Mouse (Mus musculus) C2C12 (cell line): ENCODE measurements around the gene Pusl1. TPM values are rescaled to one million over a fixed set of nuclear protein-coding genes. Genes with fewer than 3 reads are reported as not detected.
A peak's percentile ranks its signal among the peaks of the same experiment; 100 is the strongest.

Source experiments
- H3K27me3 ChIP-seq: one replicate; pipeline ENCODE4 v1.6.1; 2011; ENCODE audit not compliant: control insufficient read depth, insufficient read depth, insufficient read length
- H3K36me3 ChIP-seq: one replicate; pipeline ENCODE4 v1.6.1; 2011; ENCODE audit not compliant: control insufficient read depth, insufficient read depth
- H3K4me3 ChIP-seq: one replicate; pipeline ENCODE4 v1.5.1; 2011; ENCODE audit warnings: mild to moderate bottlenecking, control low read depth; ENCODE audit not compliant: poor library complexity, insufficient read depth, severe bottlenecking
- H3K79me2 ChIP-seq: one replicate; pipeline ENCODE4 v1.6.1; 2011; ENCODE audit not compliant: control insufficient read depth, insufficient read depth
- H3K79me3 ChIP-seq: one replicate; pipeline ENCODE4 v1.6.1; 2011; ENCODE audit warnings: low read depth, control low read depth
- H3ac ChIP-seq: one replicate; pipeline ENCODE3; 2011; ENCODE audit warnings: low read depth; ENCODE audit not compliant: control insufficient read depth, insufficient read length
- CEBPB ChIP-seq: IDR thresholded peaks from one replicate; pipeline ENCODE4 v1.6.1; 2011; ENCODE audit warnings: low read depth, mild to moderate bottlenecking, control low read depth, moderate library complexity
- CTCF ChIP-seq: IDR thresholded peaks from one replicate; pipeline ENCODE4 v1.5.1; 2011; ENCODE audit not compliant: control insufficient read depth, insufficient read depth, insufficient read length
- FOSL1 ChIP-seq: IDR thresholded peaks from one replicate; pipeline ENCODE4 v1.8.0; 2011; ENCODE audit warnings: mild to moderate bottlenecking, low read length; ENCODE audit not compliant: poor library complexity, insufficient read depth, severe bottlenecking
- MAX ChIP-seq: IDR thresholded peaks from one replicate; pipeline ENCODE4 v1.6.1; 2011; ENCODE audit warnings: mild to moderate bottlenecking, control low read depth
- MYOD1 ChIP-seq: IDR thresholded peaks from one replicate; pipeline ENCODE4 v1.6.1; 2011; ENCODE audit warnings: low read depth; ENCODE audit not compliant: control insufficient read depth, insufficient read length
- MYOG ChIP-seq: IDR thresholded peaks from one replicate; pipeline ENCODE4 v1.6.1; 2011; ENCODE audit not compliant: control insufficient read depth, insufficient read length; ENCODE audit errors: extremely low read depth
- USF1 ChIP-seq: IDR thresholded peaks from one replicate; pipeline ENCODE4 v1.6.1; 2011; ENCODE audit warnings: low read depth, mild to moderate bottlenecking, control low read depth, moderate library complexity
- long read RNA-seq, 2 experiments: library from polyadenylated mRNA; unstranded; transcript quantifications; one replicate each; pipeline ENCODE4 v2.0.0; 2019 to 2020
- polyA plus RNA-seq: library from polyadenylated mRNA; unstranded; fragments of >200 nt; fragmentation: generic; extraction: Trizol; gene quantifications from one replicate; pipeline ENCODE4 v1.2.1, GENCODE M21; 2012; ENCODE audit warnings: missing spikeins

Gene Pusl1
- 30.7 TPM for polyA plus RNA-seq
- long read RNA-seq, experiment 1, partial matches to known transcripts = 0 of 2 reads
- long read RNA-seq, experiment 1, other reads (novel, unspliced or antisense) = 2 of 2 reads
- long read RNA-seq, experiment 2, partial matches to known transcripts = 12 of 22 reads
- long read RNA-seq, experiment 2, other reads (novel, unspliced or antisense) = 9 of 22 reads

DNA sequence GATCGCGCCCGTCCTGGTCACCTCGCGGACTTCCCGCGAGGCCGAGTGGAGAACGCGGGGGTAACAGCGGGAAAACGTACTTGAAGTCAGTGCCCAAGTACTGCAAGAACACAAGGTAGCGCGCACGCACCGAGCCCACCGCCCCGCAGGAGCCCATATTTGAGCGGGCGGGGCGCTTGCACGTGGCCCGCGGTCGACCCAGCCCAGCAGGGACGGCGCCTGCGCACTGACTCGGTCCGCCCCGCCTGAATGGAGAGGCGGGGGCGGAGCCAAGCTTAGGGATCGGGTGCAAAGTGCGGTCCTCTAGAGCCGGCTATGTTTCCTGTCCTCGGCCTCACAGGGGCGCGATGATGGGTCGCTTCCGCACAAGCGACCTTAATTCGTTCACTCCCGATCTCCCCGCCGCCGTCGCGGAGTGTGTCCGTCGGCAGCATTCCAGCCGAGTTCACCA is at the start of gene Pusl1, which contains the start of gene Acap3:
Pusl1 (minus strand) TSS at position 231 of the 451 bp plus-strand sequence.
Acap3 (plus strand) TSS at position 272 of the 451 bp plus-strand sequence.
- H3K36me3 ChIP-seq = peaks cover 35% of the 10 kb centered on the region
- H3ac ChIP-seq = peak within 1 kb of the TSS; percentile 93
- peaks cover 41% of the 10 kb centered on the region for H3K79me3 ChIP-seq
- no peak for TF ChIP-seq FOSL1
- peak; percentile 74 for TF ChIP-seq MAX
- no peak for TF ChIP-seq CTCF
- TF ChIP-seq USF1 = peak; percentile 46
- peaks cover 70% of the 10 kb centered on the region for H3K79me2 ChIP-seq
- H3K4me3 ChIP-seq = peak within 1 kb of the TSS; percentile 85
- H3K27me3 ChIP-seq = no peaks in the 10 kb centered on the region

DNA sequence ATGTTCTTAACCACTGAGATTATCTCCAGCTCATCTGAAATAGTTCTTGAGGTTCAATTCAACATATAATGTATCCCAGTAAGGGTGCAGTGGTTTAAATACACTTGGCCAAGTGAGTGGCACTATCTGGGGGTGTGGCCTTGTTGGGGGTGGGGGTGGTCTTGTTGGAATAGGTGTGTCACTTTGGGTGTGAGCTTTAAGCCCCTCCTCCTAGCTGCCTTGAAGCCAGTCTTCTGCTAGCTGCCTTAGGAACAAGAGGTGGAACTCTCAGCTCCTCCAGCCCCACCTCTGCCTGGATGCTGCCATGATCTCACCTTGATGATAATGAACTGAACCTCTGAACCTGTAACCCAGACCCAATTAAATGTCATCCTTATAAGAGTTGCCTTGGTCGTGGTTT is 40.5 kb upstream of the Pusl1 start:
- Histone ChIP-seq H3K79me2 (no peaks in the 10 kb centered on the region), H3ac (no peak overlapping the region), H3K27me3 (peaks cover 6% of the 10 kb centered on the region), H3K36me3 (no peaks in the 10 kb centered on the region), H3K79me3 (no peaks in the 10 kb centered on the region), H3K4me3 (no peak overlapping the region)
- TF ChIP-seq MAX (no peak), MYOG (no peak), FOSL1 (no peak), CEBPB (no peak), CTCF (no peak)

DNA sequence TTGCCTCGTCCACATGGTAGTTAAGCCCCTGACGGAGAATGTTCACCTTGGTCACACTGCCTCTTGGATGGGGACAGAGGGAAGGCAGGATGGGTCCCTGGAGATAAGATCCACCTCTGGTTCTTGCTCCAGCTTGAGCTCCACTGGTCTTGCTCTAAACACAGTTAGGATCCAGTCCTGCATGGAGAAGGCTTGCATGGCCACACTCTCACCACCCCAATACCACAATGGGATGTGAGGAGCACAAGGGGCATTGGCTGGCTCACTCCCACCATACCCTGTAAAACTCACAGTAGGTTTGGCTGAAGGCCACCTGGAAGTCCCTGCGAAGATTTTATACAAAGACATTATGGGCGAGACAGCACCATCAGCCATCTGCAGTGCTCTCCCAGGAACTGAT is 17.2 kb upstream of the Pusl1 start:
- TF ChIP-seq MAX (no peak), USF1 (no peak), CTCF (no peak), FOSL1 (no peak)
- Histone ChIP-seq H3ac (no peak overlapping the region), H3K4me3 (no peak overlapping the region), H3K79me2 (no peaks in the 10 kb centered on the region), H3K79me3 (no peaks in the 10 kb centered on the region), H3K36me3 (no peaks in the 10 kb centered on the region), H3K27me3 (no peaks in the 10 kb centered on the region)

DNA sequence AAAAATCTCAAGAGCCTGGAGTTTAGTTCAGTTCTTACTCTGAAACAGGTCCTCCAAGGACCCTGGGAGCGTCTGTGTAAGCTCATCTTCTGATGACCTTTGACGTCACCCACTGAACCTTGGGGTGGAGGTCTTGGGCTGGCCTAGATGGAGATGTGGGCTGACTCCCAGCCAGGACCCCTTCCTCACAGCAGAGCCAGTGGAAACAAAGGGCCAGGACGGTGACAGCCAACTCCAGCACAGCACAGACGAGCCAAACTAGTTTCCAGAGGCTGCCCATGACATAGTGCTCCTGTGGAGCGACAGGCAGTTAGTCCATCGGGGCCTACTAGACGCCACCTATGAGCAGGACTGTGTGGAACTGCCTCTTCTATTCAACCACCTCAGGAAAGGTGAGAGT is 16.7 kb upstream of the Pusl1 start:
- Histone ChIP-seq H3K79me3 (no peaks in the 10 kb centered on the region), H3K36me3 (no peaks in the 10 kb centered on the region), H3ac (no peak overlapping the region), H3K79me2 (no peaks in the 10 kb centered on the region), H3K4me3 (no peak overlapping the region), H3K27me3 (no peaks in the 10 kb centered on the region)
- no peak for TF ChIP-seq MYOG
- TF ChIP-seq CTCF = no peak
- no peak for TF ChIP-seq MAX
- TF ChIP-seq FOSL1 = no peak
- TF ChIP-seq MYOD1 = no peak
- no peak for TF ChIP-seq USF1
- no peak for TF ChIP-seq CEBPB

DNA sequence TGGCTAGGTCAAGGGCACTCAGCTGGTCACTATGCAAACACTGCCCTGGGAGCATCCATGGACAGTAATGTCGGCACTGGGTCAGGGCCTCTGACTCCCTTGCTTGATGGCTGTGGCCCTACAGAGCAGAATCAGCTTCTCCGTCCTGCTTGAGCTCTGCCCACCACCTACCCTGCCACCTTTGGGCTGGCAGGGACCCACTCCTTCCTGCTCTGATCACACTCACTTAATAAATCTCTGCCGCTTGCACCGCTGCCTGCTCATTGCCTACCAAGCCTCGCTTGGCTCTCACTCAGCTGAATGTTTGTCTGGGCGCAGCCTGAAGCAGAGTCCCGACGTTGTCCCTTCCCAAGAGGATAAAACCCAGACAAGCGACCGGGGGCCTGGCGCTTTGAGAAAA is 15.4 kb upstream of the Pusl1 start:
- TF ChIP-seq MAX (no peak), MYOD1 (no peak), FOSL1 (no peak)
- Histone ChIP-seq H3K79me2 (no peaks in the 10 kb centered on the region), H3ac (no peak overlapping the region), H3K4me3 (no peak overlapping the region), H3K27me3 (no peaks in the 10 kb centered on the region), H3K36me3 (peaks cover 11% of the 10 kb centered on the region), H3K79me3 (no peaks in the 10 kb centered on the region)

DNA sequence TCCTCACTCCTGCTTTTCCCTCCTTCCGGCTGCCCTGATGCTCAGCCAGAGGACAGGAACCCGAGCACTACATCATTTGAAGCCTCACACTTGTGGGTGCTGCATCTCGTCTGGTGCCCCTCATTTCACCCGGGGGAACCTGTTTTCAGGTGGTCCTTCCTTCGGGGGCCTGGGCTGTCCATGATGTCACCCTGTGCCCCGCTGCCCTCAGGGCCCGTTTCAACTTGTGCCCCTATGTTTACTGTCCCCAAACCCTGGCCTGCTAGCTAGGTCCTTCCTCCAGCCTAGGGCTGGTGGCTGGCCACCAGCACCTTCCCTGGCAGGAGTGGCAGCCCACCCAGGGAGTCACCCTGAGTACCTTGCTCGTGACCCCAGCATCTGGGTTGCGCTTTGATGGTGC is 14.5 kb upstream of the Pusl1 start:
- TF ChIP-seq FOSL1 = no peak
- no peak for TF ChIP-seq CEBPB
- TF ChIP-seq MYOD1 = no peak
- no peak for TF ChIP-seq MYOG
- TF ChIP-seq CTCF = no peak
- no peak for TF ChIP-seq USF1
- TF ChIP-seq MAX = no peak
- peaks cover 19% of the 10 kb centered on the region for H3K36me3 ChIP-seq
- no peaks in the 10 kb centered on the region for H3K79me3 ChIP-seq
- H3ac ChIP-seq = no peak overlapping the region
- no peak overlapping the region for H3K4me3 ChIP-seq
- H3K27me3 ChIP-seq = no peaks in the 10 kb centered on the region
- H3K79me2 ChIP-seq = no peaks in the 10 kb centered on the region
